Mouse (Mus musculus) thymus, adult 2 months (tissue): ENCODE data around the gene Hdlbp.

Experiments
- CTCF ChIP-seq: fragments of 200-500 bp; IDR thresholded peaks from 2 replicates; pipeline ENCODE4 v1.5.1; 2012; ENCODE audit warnings: mild to moderate bottlenecking, control low read depth, low read length, moderate library complexity, borderline replicate concordance; ENCODE audit not compliant: control insufficient read depth, poor library complexity, insufficient read depth; ENCODE audit errors: extremely low read depth
- POLR2A ChIP-seq: fragments of 200-500 bp; IDR thresholded peaks from 2 replicates; pipeline ENCODE4 v1.6.1; 2012; ENCODE audit warnings: mild to moderate bottlenecking, low read length, control low read depth, moderate library complexity; ENCODE audit not compliant: control insufficient read depth, poor library complexity, insufficient read depth; ENCODE audit errors: extremely low read depth

GRCm38 (mm10) chr1:93459101-93459500 is 19.5 kb downstream of the Hdlbp start:
- TF ChIP-seq CTCF (no peak), POLR2A (no peak)
